Mouse (Mus musculus): ENCODE data around the gene 2810004N23Rik. TPM values are rescaled to one million over a fixed set of nuclear protein-coding genes. Genes with fewer than 3 reads are reported as not detected.

Gene 2810004N23Rik
- polyA plus RNA-seq, 1 experiment from 2014 or later: 16.2 TPM

GRCm38 (mm10) chr8:124896632-124897385 lies 33.9 kb upstream of the 2810004N23Rik start:
- peak overlapping the region; percentile 64 for H3K27ac ChIP-seq (ENCODE audit: low read depth, low read length)
- H3K4me3 ChIP-seq (ENCODE audit: low read depth, low read length): peak overlapping the region; percentile 91
- H3K4me1 ChIP-seq (ENCODE audit: control insufficient read depth, insufficient read depth, low read length): peaks cover 24% of the 10 kb centered on the region
- peaks cover 19% of the 10 kb centered on the region for H3K36me3 ChIP-seq (ENCODE audit: control insufficient read depth, insufficient read depth, low read length)
- ATAC-seq (ENCODE audit: low read depth): peak; percentile 55
- H3K27me3 ChIP-seq (ENCODE audit: control insufficient read depth, insufficient read depth, low read length): no peaks in the 10 kb centered on the region
- no peaks in the 10 kb centered on the region for H3K9me3 ChIP-seq (ENCODE audit: control insufficient read depth, low read length)
- 1% methylated on average over 54 of the region's 60 CpGs for WGBS
- peak overlapping the region; percentile 80 for H3K9ac ChIP-seq (replicated peaks; ENCODE audit: low read depth, low read length)
- peak overlapping the region; percentile 95 for H3K4me2 ChIP-seq (ENCODE audit: low read depth, low read length)

GRCm38 (mm10) chr8:124896010-124896631 lies 33.2 kb upstream of the 2810004N23Rik start:
- H3K4me2 ChIP-seq (ENCODE audit: low read depth, low read length): peak overlapping the region; percentile 95
- H3K9me3 ChIP-seq (ENCODE audit: control insufficient read depth, low read length): no peaks in the 10 kb centered on the region
- H3K36me3 ChIP-seq (ENCODE audit: control insufficient read depth, insufficient read depth, low read length): peaks cover 17% of the 10 kb centered on the region
- peak overlapping the region; percentile 91 for H3K4me3 ChIP-seq (ENCODE audit: low read depth, low read length)
- no peak for ATAC-seq (ENCODE audit: low read depth)
- peak overlapping the region; percentile 80 for H3K9ac ChIP-seq (replicated peaks; ENCODE audit: low read depth, low read length)
- H3K27ac ChIP-seq (ENCODE audit: low read depth, low read length): no peak overlapping the region
- H3K27me3 ChIP-seq (ENCODE audit: control insufficient read depth, insufficient read depth, low read length): no peaks in the 10 kb centered on the region
- H3K4me1 ChIP-seq (ENCODE audit: control insufficient read depth, insufficient read depth, low read length): peaks cover 24% of the 10 kb centered on the region
- WGBS: 89% methylated on average over 26 of the region's 26 CpGs

GRCm38 (mm10) chr8:124892596-124892995 lies 29.7 kb upstream of the 2810004N23Rik start:
- Histone ChIP-seq H3K27me3 (ENCODE audit: control insufficient read depth, insufficient read depth, low read length) (no peaks in the 10 kb centered on the region), H3K9me3 (ENCODE audit: control insufficient read depth, low read length) (no peaks in the 10 kb centered on the region), H3K4me1 (ENCODE audit: control insufficient read depth, insufficient read depth, low read length) (peaks cover 17% of the 10 kb centered on the region), H3K36me3 (ENCODE audit: control insufficient read depth, insufficient read depth, low read length) (peaks cover 32% of the 10 kb centered on the region), H3K9ac (replicated peaks; ENCODE audit: low read depth, low read length) (no peak overlapping the region; the same call in 1 of the 2 replicates), H3K27ac (ENCODE audit: low read depth, low read length) (no peak overlapping the region), H3K4me3 (ENCODE audit: low read depth, low read length) (no peak overlapping the region), H3K4me2 (ENCODE audit: low read depth, low read length) (no peak overlapping the region)
- WGBS: 77% methylated on average over 3 of the region's 3 CpGs
- ATAC-seq (ENCODE audit: low read depth): no peak

- H3K9me3 ChIP-seq (ENCODE audit: control insufficient read depth, low read length): no peaks in the 10 kb centered on the region
- H3K27ac ChIP-seq (ENCODE audit: low read depth, low read length): no peak overlapping the region
- H3K4me2 ChIP-seq (ENCODE audit: low read depth, low read length): no peak overlapping the region
- H3K36me3 ChIP-seq (ENCODE audit: control insufficient read depth, insufficient read depth, low read length): peaks cover 64% of the 10 kb centered on the region
- 98% methylated on average over 5 of the region's 5 CpGs for WGBS
- H3K4me1 ChIP-seq (ENCODE audit: control insufficient read depth, insufficient read depth, low read length): no peaks in the 10 kb centered on the region
- no peak overlapping the region for H3K4me3 ChIP-seq (ENCODE audit: low read depth, low read length)
- no peak overlapping the region for H3K9ac ChIP-seq (replicated peaks; ENCODE audit: low read depth, low read length)
- H3K27me3 ChIP-seq (ENCODE audit: control insufficient read depth, insufficient read depth, low read length): no peaks in the 10 kb centered on the region
- ATAC-seq (ENCODE audit: low read depth): no peak
These were observed 25.5 kb upstream of the 2810004N23Rik start for GRCm38 (mm10) chr8:124888385-124888784.

DNA sequence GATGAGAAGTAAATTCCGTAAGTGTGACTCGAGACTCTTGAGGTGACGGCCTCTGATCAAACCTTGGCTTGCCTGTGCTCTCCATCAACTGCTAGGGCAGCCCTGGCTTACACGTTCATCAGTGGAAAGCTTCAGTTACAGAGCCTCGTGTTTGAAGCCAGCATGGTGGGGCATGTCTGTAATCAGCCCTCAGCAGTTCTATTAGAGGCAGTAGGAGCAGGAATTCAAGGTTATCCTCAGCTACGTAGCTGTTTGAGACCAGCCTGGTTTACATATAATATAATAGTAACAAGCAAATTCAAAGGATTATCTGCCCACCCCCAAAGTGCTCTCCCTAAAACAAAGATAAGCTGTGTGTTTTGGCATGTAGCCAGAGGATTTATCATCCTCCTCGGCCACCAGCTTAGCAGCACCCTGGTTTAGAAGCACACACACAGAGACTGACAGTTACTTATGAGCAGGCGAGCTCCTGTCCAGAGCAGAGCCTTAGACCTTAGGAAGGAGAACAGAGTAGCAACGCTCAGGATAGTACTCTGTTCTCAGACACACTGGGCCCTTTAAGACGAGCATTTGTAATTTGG lies 16.1 kb upstream of the 2810004N23Rik start:
- Histone ChIP-seq H3K4me1 (ENCODE audit: control insufficient read depth, insufficient read depth, low read length) (no peaks in the 10 kb centered on the region), H3K27ac (ENCODE audit: low read depth, low read length) (no peak overlapping the region), H3K9me3 (ENCODE audit: control insufficient read depth, low read length) (no peaks in the 10 kb centered on the region), H3K9ac (replicated peaks; ENCODE audit: low read depth, low read length) (no peak overlapping the region), H3K36me3 (ENCODE audit: control insufficient read depth, insufficient read depth, low read length) (peaks cover 77% of the 10 kb centered on the region), H3K4me3 (ENCODE audit: low read depth, low read length) (no peak overlapping the region), H3K4me2 (ENCODE audit: low read depth, low read length) (no peak overlapping the region), H3K27me3 (ENCODE audit: control insufficient read depth, insufficient read depth, low read length) (no peaks in the 10 kb centered on the region)
- WGBS: 89% methylated on average over 10 of the region's 10 CpGs
- ATAC-seq (ENCODE audit: low read depth): no peak

DNA sequence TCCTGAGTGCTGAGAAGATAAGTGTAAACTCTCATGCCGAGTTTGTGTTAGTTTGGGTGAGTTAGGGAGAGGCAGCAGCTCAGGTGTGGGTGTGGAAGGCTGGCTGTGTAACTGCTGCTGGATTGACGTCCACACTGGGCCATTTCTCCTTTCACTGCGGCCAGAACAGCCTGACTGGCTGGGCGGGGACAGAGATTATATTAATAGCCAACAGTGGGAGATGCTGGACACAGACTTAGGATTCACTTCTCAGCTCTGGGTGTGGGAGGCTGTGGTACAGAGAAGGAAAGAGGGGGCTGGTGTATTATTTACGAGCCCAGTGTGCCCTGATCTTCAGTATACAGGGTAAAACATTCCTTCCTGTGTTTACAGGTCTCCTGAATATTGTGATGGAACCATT lies 15.2 kb upstream of the 2810004N23Rik start:
- no peak overlapping the region for H3K27ac ChIP-seq (ENCODE audit: low read depth, low read length)
- no peak overlapping the region for H3K4me3 ChIP-seq (ENCODE audit: low read depth, low read length)
- no peak overlapping the region for H3K4me2 ChIP-seq (ENCODE audit: low read depth, low read length)
- no peaks in the 10 kb centered on the region for H3K9me3 ChIP-seq (ENCODE audit: control insufficient read depth, low read length)
- no peaks in the 10 kb centered on the region for H3K27me3 ChIP-seq (ENCODE audit: control insufficient read depth, insufficient read depth, low read length)
- H3K4me1 ChIP-seq (ENCODE audit: control insufficient read depth, insufficient read depth, low read length): no peaks in the 10 kb centered on the region
- peaks cover 74% of the 10 kb centered on the region for H3K36me3 ChIP-seq (ENCODE audit: control insufficient read depth, insufficient read depth, low read length)
- no peak for ATAC-seq (ENCODE audit: low read depth)
- H3K9ac ChIP-seq (replicated peaks; ENCODE audit: low read depth, low read length): no peak overlapping the region
- WGBS: 89% methylated on average over 5 of the region's 5 CpGs

DNA sequence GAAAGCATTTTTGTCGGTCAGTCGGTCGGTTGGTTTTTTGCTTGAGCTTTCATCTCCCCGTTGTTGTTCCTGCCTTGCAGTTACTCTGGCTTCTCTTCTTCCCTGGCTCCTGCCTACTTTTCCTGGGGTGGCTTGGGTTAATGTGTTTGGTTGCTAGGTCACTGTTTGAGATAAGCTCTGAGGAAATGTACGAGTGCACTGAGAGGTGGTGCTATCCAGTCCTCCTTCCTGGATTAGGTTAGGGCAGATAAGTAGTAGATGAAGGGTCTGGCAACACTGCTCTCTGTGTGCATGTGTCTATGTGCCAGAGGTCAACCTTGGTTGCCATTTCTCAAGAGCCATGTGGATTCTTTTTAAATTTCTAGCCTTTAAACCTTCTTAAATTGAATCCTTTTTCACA lies 9.8 kb upstream of the 2810004N23Rik start:
- Histone ChIP-seq H3K9ac (replicated peaks; ENCODE audit: low read depth, low read length) (no peak overlapping the region), H3K36me3 (ENCODE audit: control insufficient read depth, insufficient read depth, low read length) (peaks cover 37% of the 10 kb centered on the region), H3K4me2 (ENCODE audit: low read depth, low read length) (no peak overlapping the region), H3K27me3 (ENCODE audit: control insufficient read depth, insufficient read depth, low read length) (no peaks in the 10 kb centered on the region), H3K27ac (ENCODE audit: low read depth, low read length) (no peak overlapping the region), H3K9me3 (ENCODE audit: control insufficient read depth, low read length) (no peaks in the 10 kb centered on the region), H3K4me1 (ENCODE audit: control insufficient read depth, insufficient read depth, low read length) (no peaks in the 10 kb centered on the region), H3K4me3 (ENCODE audit: low read depth, low read length) (no peak overlapping the region)
- no peak for ATAC-seq (ENCODE audit: low read depth)
- 91% methylated on average over 5 of the region's 5 CpGs for WGBS

DNA sequence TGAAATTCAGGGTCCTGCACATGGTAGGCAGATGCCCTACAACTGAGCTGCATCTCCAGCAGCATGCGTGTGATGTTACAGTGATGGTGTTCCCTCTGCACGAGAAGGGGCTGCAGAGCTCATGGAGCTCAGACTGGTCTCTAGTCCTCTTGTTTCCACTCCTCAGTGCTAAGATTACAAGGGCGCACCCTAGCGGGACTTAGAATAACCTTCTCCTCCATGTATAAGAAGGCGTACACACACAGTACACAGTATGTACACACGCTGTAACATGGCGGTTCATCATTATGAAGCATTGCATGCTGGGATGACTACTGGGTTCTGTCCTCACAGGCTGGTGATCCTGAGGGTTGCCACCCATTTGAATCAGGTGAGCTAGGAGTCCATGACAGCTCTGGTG lies 9.2 kb upstream of the 2810004N23Rik start:
- WGBS: 92% methylated on average over 7 of the region's 7 CpGs
- Histone ChIP-seq H3K27ac (ENCODE audit: low read depth, low read length) (no peak overlapping the region), H3K4me2 (ENCODE audit: low read depth, low read length) (no peak overlapping the region), H3K4me3 (ENCODE audit: low read depth, low read length) (no peak overlapping the region), H3K9ac (replicated peaks; ENCODE audit: low read depth, low read length) (no peak overlapping the region), H3K4me1 (ENCODE audit: control insufficient read depth, insufficient read depth, low read length) (no peaks in the 10 kb centered on the region), H3K36me3 (ENCODE audit: control insufficient read depth, insufficient read depth, low read length) (peaks cover 33% of the 10 kb centered on the region), H3K27me3 (ENCODE audit: control insufficient read depth, insufficient read depth, low read length) (no peaks in the 10 kb centered on the region), H3K9me3 (ENCODE audit: control insufficient read depth, low read length) (no peaks in the 10 kb centered on the region)
- ATAC-seq (ENCODE audit: low read depth): no peak

DNA sequence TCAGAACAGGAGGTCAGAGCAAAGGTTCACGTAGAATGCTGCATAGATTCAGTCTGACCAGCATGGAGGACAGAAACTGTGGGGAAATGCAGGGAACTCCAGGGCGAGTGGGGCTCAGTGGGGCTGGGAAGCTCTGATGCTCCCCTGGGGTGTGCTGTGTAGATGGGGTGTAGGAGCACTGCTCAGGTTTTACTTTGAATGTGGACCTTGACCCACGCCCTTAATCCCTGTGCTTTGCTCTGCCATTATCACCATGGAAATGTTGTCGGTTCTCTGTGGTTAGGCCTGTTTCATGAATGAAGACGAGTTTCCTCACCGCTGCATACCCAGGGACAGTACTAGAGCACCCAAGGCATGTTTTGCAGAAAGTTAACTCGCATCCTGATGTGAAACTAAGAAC lies 8.6 kb upstream of the 2810004N23Rik start:
- no peak for ATAC-seq (ENCODE audit: low read depth)
- no peak overlapping the region for H3K4me2 ChIP-seq (ENCODE audit: low read depth, low read length)
- H3K9me3 ChIP-seq (ENCODE audit: control insufficient read depth, low read length): no peaks in the 10 kb centered on the region
- peaks cover 27% of the 10 kb centered on the region for H3K36me3 ChIP-seq (ENCODE audit: control insufficient read depth, insufficient read depth, low read length)
- 92% methylated on average over 7 of the region's 7 CpGs for WGBS
- H3K27me3 ChIP-seq (ENCODE audit: control insufficient read depth, insufficient read depth, low read length): no peaks in the 10 kb centered on the region
- no peak overlapping the region for H3K27ac ChIP-seq (ENCODE audit: low read depth, low read length)
- H3K4me3 ChIP-seq (ENCODE audit: low read depth, low read length): no peak overlapping the region
- no peak overlapping the region for H3K9ac ChIP-seq (replicated peaks; ENCODE audit: low read depth, low read length)
- H3K4me1 ChIP-seq (ENCODE audit: control insufficient read depth, insufficient read depth, low read length): no peaks in the 10 kb centered on the region

Data from neural tube, embryonic 14.5 days (tissue).